Mouse (Mus musculus): ENCODE data around the gene Zfp933. TPM values are rescaled to one million over a fixed set of nuclear protein-coding genes. Genes with fewer than 3 reads are reported as not detected.

The Zfp933 gene
- polyA plus RNA-seq (2012; rRNA removed), result 0.35 and 0.37 TPM in 2 replicates

DNA sequence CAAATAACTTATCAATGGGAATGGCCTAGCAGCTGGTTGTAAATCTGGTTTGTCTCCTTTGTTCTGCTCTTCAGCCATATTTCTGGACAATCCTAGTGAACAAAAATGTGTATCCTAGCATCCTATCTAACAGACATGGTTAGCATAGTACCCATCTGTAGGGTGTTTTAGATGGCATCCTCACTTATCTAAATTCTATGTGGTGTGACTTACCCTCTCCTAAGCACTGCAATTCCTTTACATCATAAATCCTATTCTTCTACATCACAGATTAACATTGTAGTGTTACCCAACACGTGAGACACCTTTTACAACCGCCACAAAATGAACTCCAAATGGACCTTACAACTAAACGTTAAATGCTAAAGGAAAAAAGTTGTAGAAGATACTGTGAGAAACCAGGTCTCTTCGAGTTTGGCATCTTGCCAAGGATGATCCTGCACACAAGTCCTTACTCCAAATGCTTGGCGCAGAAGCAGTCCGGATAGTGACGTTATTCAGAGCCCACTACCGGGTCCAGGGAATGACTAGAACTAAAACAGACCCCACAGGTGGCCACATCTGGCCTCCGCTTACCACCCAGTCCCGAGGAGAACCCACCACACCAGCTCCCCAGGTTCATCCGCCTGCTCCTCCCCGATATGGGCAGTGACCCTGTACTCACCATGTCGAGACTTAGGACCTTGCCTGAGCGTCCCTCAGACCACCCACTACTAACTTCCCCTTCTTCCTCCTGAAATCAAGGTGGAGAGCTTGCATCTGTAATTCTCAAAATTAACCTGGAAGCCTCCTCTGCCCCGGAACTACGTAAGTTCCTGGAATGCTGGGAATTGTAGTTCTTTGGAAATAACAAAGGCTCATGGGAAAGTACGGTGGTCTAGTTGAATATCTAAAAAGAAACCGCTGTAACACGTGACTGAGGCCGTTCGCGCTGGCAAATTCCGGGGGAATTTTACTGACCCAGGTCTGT lies at the start of gene Zfp933:
Gene Zfp933 (minus strand): TSS at position 753 of the 970 bp plus-strand sequence.
- peak within 1 kb of the TSS; percentile 19 for H3K27ac ChIP-seq (ENCODE audit: insufficient read depth, low read length)

DNA sequence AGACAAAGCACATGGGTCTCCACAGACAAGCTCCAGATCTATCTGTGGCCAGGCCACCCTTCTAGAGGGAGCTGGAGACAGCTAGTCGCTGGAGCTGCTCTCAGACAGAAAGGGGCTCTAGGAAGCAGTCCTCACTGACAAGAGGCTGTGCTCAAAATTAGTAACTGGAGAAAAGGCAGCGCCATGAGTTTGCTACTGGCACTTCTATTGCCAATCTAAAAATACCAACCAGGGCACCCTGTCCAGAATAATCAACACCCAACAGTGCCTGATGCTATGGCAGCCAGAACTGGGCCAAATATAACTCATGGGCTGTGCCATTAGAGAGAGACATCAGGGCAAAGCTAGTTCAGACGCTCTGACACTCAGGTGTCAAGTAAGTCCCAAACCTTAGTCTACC lies 49.2 kb upstream of the Zfp933 start:
- no peak for DNase-seq (ENCODE audit: low read depth in 1 of 2, low spot score in 2 of 2)
- Histone ChIP-seq H3K36me3 (ENCODE audit: control insufficient read depth, insufficient read depth, low read length) (peaks cover 27% of the 10 kb centered on the region), H3K4me3 (ENCODE audit: extremely low read depth, insufficient read depth, insufficient read length) (no peak overlapping the region), H3K27ac (ENCODE audit: insufficient read depth, low read length) (no peak overlapping the region), H3K4me1 (ENCODE audit: control insufficient read depth, insufficient read depth, insufficient read length) (no peaks in the 10 kb centered on the region), H3K27me3 (ENCODE audit: control insufficient read depth, insufficient read depth, low read length) (no peaks in the 10 kb centered on the region)
- TF ChIP-seq POLR2A (IDR thresholded peaks at IDR 0.05; ENCODE audit: low read depth, low read length), result no peak
- no peak for TF ChIP-seq CTCF (IDR thresholded peaks at IDR 0.05; ENCODE audit: extremely low read depth, insufficient read depth, insufficient read length, insufficient replicate concordance)
- WGBS, result 91% methylated on average over 3 of the region's 3 CpGs

More for the DNA sequence above, at the start of gene Zfp933:
- DNase-seq (ENCODE audit: low read depth in 1 of 2, low spot score in 2 of 2), result peak; percentile 48 to 78
- WGBS, result 2% methylated on average over 23 of the region's 23 CpGs
- Histone ChIP-seq H3K36me3 (ENCODE audit: control insufficient read depth, insufficient read depth, low read length) (no peaks in the 10 kb centered on the region), H3K4me1 (ENCODE audit: control insufficient read depth, insufficient read depth, insufficient read length) (0 out of 2 replicates have a peak, but pooled peaks cover 3% of the 10 kb centered on the region), H3K4me3 (ENCODE audit: extremely low read depth, insufficient read depth, insufficient read length) (peak within 1 kb of the TSS; percentile 74), H3K27me3 (ENCODE audit: control insufficient read depth, insufficient read depth, low read length) (no peaks in the 10 kb centered on the region)
- TF ChIP-seq CTCF (IDR thresholded peaks at IDR 0.05; ENCODE audit: extremely low read depth, insufficient read depth, insufficient read length, insufficient replicate concordance) (no peak), POLR2A (IDR thresholded peaks at IDR 0.05; ENCODE audit: low read depth, low read length) (peak; percentile 14; the same call in 1 of the 2 replicates)

DNA sequence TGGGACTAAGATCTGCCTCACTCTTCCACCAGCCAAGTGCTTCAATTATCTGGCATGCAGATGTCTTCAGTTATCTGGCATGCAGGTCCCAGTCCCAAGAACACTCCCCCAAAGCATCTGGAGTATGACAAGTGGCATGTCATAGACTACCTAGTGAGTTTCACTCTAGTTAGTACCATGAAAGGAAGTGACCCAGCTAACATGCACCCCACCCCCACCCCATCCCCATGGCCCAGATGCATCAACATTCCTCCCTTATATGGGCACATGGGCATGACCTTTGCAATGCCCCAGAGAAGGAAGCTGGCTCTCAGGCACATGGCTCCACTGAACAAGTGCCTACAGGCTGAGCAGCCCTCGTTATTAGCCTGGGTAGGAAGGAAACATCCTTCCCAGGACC lies 48.2 kb upstream of the Zfp933 start:
- DNase-seq (ENCODE audit: low read depth in 1 of 2, low spot score in 2 of 2), result no peak
- H3K36me3 ChIP-seq (ENCODE audit: control insufficient read depth, insufficient read depth, low read length), result peaks cover 28% of the 10 kb centered on the region
- TF ChIP-seq POLR2A (IDR thresholded peaks at IDR 0.05; ENCODE audit: low read depth, low read length) (no peak), CTCF (IDR thresholded peaks at IDR 0.05; ENCODE audit: extremely low read depth, insufficient read depth, insufficient read length, insufficient replicate concordance) (no peak)
- no peak overlapping the region for H3K27ac ChIP-seq (ENCODE audit: insufficient read depth, low read length)
- H3K27me3 ChIP-seq (ENCODE audit: control insufficient read depth, insufficient read depth, low read length), result no peaks in the 10 kb centered on the region
- WGBS, result 65% methylated on average over 1 of the region's 1 CpGs
- no peaks in the 10 kb centered on the region for H3K4me1 ChIP-seq (ENCODE audit: control insufficient read depth, insufficient read depth, insufficient read length)
- no peak overlapping the region for H3K4me3 ChIP-seq (ENCODE audit: extremely low read depth, insufficient read depth, insufficient read length)

GRCm38 (mm10) chr4:147895815-147896330 lies 47.7 kb upstream of the Zfp933 start:
- Histone ChIP-seq H3K4me3 (ENCODE audit: extremely low read depth, insufficient read depth, insufficient read length) (no peak overlapping the region), H3K27ac (ENCODE audit: insufficient read depth, low read length) (no peak overlapping the region), H3K4me1 (ENCODE audit: control insufficient read depth, insufficient read depth, insufficient read length) (no peaks in the 10 kb centered on the region), H3K36me3 (ENCODE audit: control insufficient read depth, insufficient read depth, low read length) (peaks cover 28% of the 10 kb centered on the region), H3K27me3 (ENCODE audit: control insufficient read depth, insufficient read depth, low read length) (no peaks in the 10 kb centered on the region)
- 78% methylated on average over 4 of the region's 4 CpGs for WGBS
- TF ChIP-seq POLR2A (IDR thresholded peaks at IDR 0.05; ENCODE audit: low read depth, low read length) (no peak), CTCF (IDR thresholded peaks at IDR 0.05; ENCODE audit: extremely low read depth, insufficient read depth, insufficient read length, insufficient replicate concordance) (no peak)
- DNase-seq (ENCODE audit: low read depth in 1 of 2, low spot score in 2 of 2), result no peak

DNA sequence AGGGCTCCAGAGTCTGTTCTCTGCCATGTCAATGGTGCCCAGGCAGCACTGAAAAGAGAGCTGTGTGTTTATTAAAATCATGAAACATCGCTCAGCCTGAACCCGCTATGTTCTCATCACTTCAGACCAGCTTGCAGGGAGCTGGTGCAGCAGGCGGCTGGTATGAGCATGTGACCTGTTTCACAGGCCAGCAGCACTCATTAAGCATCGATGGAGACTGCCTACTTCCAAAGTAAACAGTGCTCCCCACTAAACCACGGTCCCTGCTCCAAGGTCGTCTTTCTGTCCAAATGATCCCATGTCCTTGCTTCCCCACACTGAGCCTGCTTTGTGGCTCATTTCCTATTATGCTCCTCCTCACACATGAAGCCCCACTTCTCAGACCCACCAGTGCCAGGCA lies 42.2 kb upstream of the Zfp933 start:
- DNase-seq (ENCODE audit: low read depth in 1 of 2, low spot score in 2 of 2), result no peak
- Histone ChIP-seq H3K36me3 (ENCODE audit: control insufficient read depth, insufficient read depth, low read length) (peaks cover 31% of the 10 kb centered on the region), H3K27ac (ENCODE audit: insufficient read depth, low read length) (no peak overlapping the region), H3K27me3 (ENCODE audit: control insufficient read depth, insufficient read depth, low read length) (no peaks in the 10 kb centered on the region), H3K4me3 (ENCODE audit: extremely low read depth, insufficient read depth, insufficient read length) (no peak overlapping the region), H3K4me1 (ENCODE audit: control insufficient read depth, insufficient read depth, insufficient read length) (no peaks in the 10 kb centered on the region)
- no peak for TF ChIP-seq CTCF (IDR thresholded peaks at IDR 0.05; ENCODE audit: extremely low read depth, insufficient read depth, insufficient read length, insufficient replicate concordance)
- TF ChIP-seq POLR2A (IDR thresholded peaks at IDR 0.05; ENCODE audit: low read depth, low read length), result no peak
- 92% methylated on average over 6 of the region's 6 CpGs for WGBS

GRCm38 (mm10) chr4:147888237-147888636 lies 40.1 kb upstream of the Zfp933 start:
- Histone ChIP-seq H3K4me1 (ENCODE audit: control insufficient read depth, insufficient read depth, insufficient read length) (no peaks in the 10 kb centered on the region), H3K27me3 (ENCODE audit: control insufficient read depth, insufficient read depth, low read length) (no peaks in the 10 kb centered on the region), H3K4me3 (ENCODE audit: extremely low read depth, insufficient read depth, insufficient read length) (no peak overlapping the region), H3K36me3 (ENCODE audit: control insufficient read depth, insufficient read depth, low read length) (peaks cover 33% of the 10 kb centered on the region), H3K27ac (ENCODE audit: insufficient read depth, low read length) (no peak overlapping the region)
- 88% methylated on average over 4 of the region's 4 CpGs for WGBS
- TF ChIP-seq CTCF (IDR thresholded peaks at IDR 0.05; ENCODE audit: extremely low read depth, insufficient read depth, insufficient read length, insufficient replicate concordance), result no peak
- TF ChIP-seq POLR2A (IDR thresholded peaks at IDR 0.05; ENCODE audit: low read depth, low read length), result no peak
- no peak for DNase-seq (ENCODE audit: low read depth in 1 of 2, low spot score in 2 of 2)

Data from spleen, adult 2 months (tissue).